Mouse (Mus musculus) bone marrow, adult 2 months (tissue): Measurements from ENCODE around the gene Hydin.
A peak's percentile ranks its signal among the peaks of the same experiment; 100 is the strongest.

Experiments
- CTCF ChIP-seq: fragments of 200-500 bp; IDR thresholded peaks from 2 replicates; pipeline ENCODE4 v1.5.1; 2011; ENCODE audit warnings: low read length, control low read depth; ENCODE audit not compliant: control insufficient read depth, insufficient read depth
- POLR2A ChIP-seq: fragments of 200-500 bp; IDR thresholded peaks from 2 replicates; pipeline ENCODE4 v1.6.1; 2011; ENCODE audit warnings: low read depth, mild to moderate bottlenecking, control low read depth, low read length, borderline replicate concordance; ENCODE audit not compliant: control insufficient read depth

DNA sequence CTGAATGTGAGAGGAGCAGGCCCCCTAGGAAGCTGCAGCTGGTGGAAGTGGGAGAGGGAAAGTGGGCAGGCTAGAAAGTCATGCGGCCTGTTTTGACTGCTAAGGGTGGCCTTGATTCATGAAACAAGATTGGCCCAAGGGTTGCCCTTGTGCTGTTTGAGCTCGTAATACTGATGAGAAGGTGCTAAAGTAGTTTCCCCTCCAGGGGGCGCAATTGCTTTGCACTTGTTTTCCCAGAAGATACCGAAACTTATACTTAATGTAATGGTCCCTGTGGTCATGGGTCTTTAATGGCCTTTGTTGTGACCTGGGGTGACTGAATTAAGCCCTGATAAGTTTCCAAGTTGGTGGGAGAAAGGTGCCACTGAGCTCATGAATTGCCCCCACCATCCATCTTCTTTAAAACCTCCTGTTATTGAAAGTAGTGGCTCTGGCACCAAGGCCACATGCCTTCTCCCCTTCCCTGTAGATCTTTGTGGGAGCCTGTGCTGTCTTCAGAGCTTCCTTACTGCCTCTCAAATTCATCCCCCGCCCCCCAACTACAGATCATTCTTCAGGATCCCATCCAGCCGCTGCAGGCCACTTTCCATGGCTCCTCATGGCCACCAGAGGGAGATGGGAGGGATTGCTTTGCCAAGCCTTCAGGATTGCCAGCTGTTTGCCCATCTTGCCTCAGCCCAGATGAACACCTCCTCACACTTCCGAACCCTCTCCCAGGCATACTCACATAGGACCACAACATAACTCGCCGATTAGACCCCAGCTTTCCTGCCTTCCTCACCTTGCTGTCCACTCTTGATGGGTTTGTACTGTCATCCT, 362.7 kb downstream of the Hydin start:
- no peak for TF ChIP-seq POLR2A
- peak; percentile 9; the same call in 1 of the 2 replicates for TF ChIP-seq CTCF
